Comparison of ENCODE assay signal across 8 mouse cellular contexts in the genomic region with DNA sequence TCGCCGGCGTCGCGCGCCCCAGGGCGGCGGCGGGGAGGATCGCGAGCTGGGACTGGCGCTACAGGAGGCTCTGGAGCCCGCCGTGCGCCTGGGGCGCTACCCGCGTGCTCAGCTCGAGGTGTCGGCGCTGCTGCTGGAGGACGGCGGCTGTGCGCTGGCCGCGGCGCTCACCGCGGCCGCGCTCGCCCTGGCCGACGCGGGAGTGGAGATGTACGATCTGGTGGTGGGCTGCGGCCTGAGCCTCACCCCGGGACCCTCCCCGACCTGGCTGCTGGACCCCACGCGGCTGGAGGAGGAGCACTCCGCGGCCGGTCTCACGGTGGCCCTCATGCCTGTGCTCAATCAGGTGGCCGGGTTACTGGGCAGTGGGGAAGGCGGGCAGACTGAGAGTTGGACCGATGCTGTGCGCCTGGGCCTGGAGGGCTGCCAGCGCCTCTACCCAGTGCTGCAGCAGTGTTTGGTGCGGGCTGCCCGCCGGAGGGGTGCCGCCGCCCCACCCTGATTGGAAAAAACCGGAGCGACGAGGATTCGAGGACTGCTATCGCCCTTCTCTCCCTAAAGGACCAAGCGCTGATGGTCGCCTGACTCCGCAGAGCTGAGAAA. TPM values are rescaled to one million over a fixed set of nuclear protein-coding genes. Genes with fewer than 3 reads are reported as not detected.
DNase-seq lines count a peak whose midpoint lies in the region; ATAC-seq lines count a peak whose summit lies in the region.

No protein-coding gene starts in this region.

- peak overlapping the region; percentile 97 for H3K4me3 ChIP-seq in embryonic facial prominence, embryonic 15.5 days (replicated peaks)

- H3K9ac ChIP-seq in embryonic facial prominence, embryonic 15.5 days: peak overlapping the region; percentile 85

- H3K4me2 ChIP-seq in embryonic facial prominence, embryonic 15.5 days (replicated peaks): peak overlapping the region; percentile 95

- peak; percentile 61 for ATAC-seq in embryonic facial prominence, embryonic 15.5 days (ENCODE audit: insufficient number of reproducible peaks, low FRiP score, low TSS enrichment, low read depth)

- peak overlapping the region; percentile 84 for H3K27ac ChIP-seq in embryonic facial prominence, embryonic 15.5 days (replicated peaks)

- whole genome bisulfite sequencing in embryonic facial prominence, embryonic 15.5 days: under 1% methylated on average over 61 of the region's 63 CpGs

- intact Hi-C loops in heart, postnatal 25 days (cut with DNase I): loop anchor here (2.0 kb wide), 1 partner anchor 34 kb away; no protein-coding TSS in a partner anchor
- intact Hi-C loops in heart, postnatal 14 days (cut with DNase I): loop anchor here (2.0 kb wide), 1 partner anchor 34 kb away; no protein-coding TSS in a partner anchor

- peak; percentile 22 to 28 for DNase-seq in heart, adult 18-20 months
- DNase-seq in heart, postnatal 25 days (ENCODE audit: low spot score): no peak
- peak; percentile 49 for DNase-seq in adrenal gland, adult 8-10 months
- DNase-seq in heart, postnatal 14 days: peak; percentile 37 to 41
- peak; percentile 60 to 76 for DNase-seq in kidney, postnatal 4 days
- DNase-seq in lung, postnatal 10 days: peak; percentile 16
- DNase-seq in right cerebral cortex, postnatal 4 days: peak; percentile 49

- no peaks in the 10 kb centered on the region for H3K9me3 ChIP-seq in embryonic facial prominence, embryonic 15.5 days (replicated peaks)

- H3K4me1 ChIP-seq in embryonic facial prominence, embryonic 15.5 days: peaks cover 23% of the 10 kb centered on the region

- H3K27me3 ChIP-seq in embryonic facial prominence, embryonic 15.5 days: no peaks in the 10 kb centered on the region

- peaks cover 44% of the 10 kb centered on the region for H3K36me3 ChIP-seq in embryonic facial prominence, embryonic 15.5 days

RNA-seq across cellular contexts. Expression of a gene that starts 0.7 kb away (rescaled TPM):
- total RNA-seq in heart, adult 18-20 months (2021): not detected
- total RNA-seq in heart, postnatal 25 days (2021): not detected
- not detected for total RNA-seq in adrenal gland, adult 8-10 months (2022)
- 16.4 and 17.3 TPM in 2 replicates for polyA plus RNA-seq in embryonic facial prominence, embryonic 15.5 days (2015; fragmentation: Nextera tagmentation; extraction: Ambion mirVana)
- total RNA-seq in heart, postnatal 14 days (2021): not detected

RNA-seq across cellular contexts. Expression of a gene that starts 23.8 kb away (rescaled TPM):
- 10 to 100 TPM; 31.9 to 33.7 TPM for total RNA-seq in heart, adult 18-20 months (2021)
- 10 to 100 TPM; 31.4 to 34.5 TPM for total RNA-seq in heart, postnatal 25 days (2021)
- total RNA-seq in adrenal gland, adult 8-10 months (2022): 100 to 1,000 TPM in 3 of 4 experiments, 10 to 100 TPM in 1; 97.1 to 142 (median 126) TPM
- polyA plus RNA-seq in embryonic facial prominence, embryonic 15.5 days (2015; fragmentation: Nextera tagmentation; extraction: Ambion mirVana): 46.8 and 58.1 TPM in 2 replicates
- 10 to 100 TPM; 31.8 to 32.9 TPM for total RNA-seq in heart, postnatal 14 days (2021)

RNA-seq across cellular contexts. Expression of a gene that starts 25.2 kb away (rescaled TPM):
- 10 to 100 TPM; 11.3 to 12.6 TPM for total RNA-seq in heart, adult 18-20 months (2021)
- 10 to 100 TPM; 10.7 to 11.0 TPM for total RNA-seq in heart, postnatal 25 days (2021)
- total RNA-seq in adrenal gland, adult 8-10 months (2022): 10 to 100 TPM; 10.1 to 14.3 (median 12.9) TPM
- polyA plus RNA-seq in embryonic facial prominence, embryonic 15.5 days (2015; fragmentation: Nextera tagmentation; extraction: Ambion mirVana): 5.3 and 6.0 TPM in 2 replicates
- 10 to 100 TPM; 10.6 to 11.7 TPM for total RNA-seq in heart, postnatal 14 days (2021)

RNA-seq across cellular contexts. Expression of a gene that starts 35.4 kb away (rescaled TPM):
- total RNA-seq in heart, adult 18-20 months (2021): 1 to 10 TPM in 1 of 2 experiments, under 1 TPM in 1; 0.72 to 1.2 TPM
- total RNA-seq in heart, postnatal 25 days (2021): under 1 TPM; 0.75 to 0.94 TPM
- not detected for total RNA-seq in adrenal gland, adult 8-10 months (2022)
- 0.09 TPM in 1 of 2 replicates, not detected in the other for polyA plus RNA-seq in embryonic facial prominence, embryonic 15.5 days (2015; fragmentation: Nextera tagmentation; extraction: Ambion mirVana)
- under 1 TPM; 0.41 to 0.76 TPM for total RNA-seq in heart, postnatal 14 days (2021)

RNA-seq across cellular contexts. Expression of a gene that starts 37.6 kb away (rescaled TPM):
- total RNA-seq in heart, adult 18-20 months (2021): 100 to 1,000 TPM; 113 to 125 TPM
- 10 to 100 TPM; 92.4 to 93.0 TPM for total RNA-seq in heart, postnatal 25 days (2021)
- total RNA-seq in adrenal gland, adult 8-10 months (2022): 10 to 100 TPM; 36.7 to 47.4 (median 43.6) TPM
- 8.9 and 9.7 TPM in 2 replicates for polyA plus RNA-seq in embryonic facial prominence, embryonic 15.5 days (2015; fragmentation: Nextera tagmentation; extraction: Ambion mirVana)
- total RNA-seq in heart, postnatal 14 days (2021): 10 to 100 TPM; 86.2 to 88.0 TPM
